In the genomic region with DNA sequence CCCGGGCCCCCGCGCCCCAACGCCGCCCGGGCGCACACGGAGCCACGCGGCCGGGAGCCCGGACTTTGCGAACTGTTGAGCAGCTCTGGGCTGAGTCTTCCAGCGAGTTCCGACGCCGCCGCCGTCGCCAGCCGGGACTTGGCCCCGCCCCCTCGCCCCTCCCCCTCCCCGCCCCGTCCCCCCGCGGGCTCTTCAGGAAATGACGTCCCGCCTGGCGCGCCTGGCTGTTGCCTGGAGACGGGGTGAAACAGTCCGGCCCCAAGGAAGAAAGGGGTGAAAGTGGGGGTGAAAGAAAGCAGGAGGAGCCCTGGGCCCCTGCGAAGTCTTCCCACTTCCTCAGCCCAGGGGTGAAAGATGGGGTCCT, we compare ENCODE assay signal across 8 mouse cellular contexts. TPM values are rescaled to one million over a fixed set of nuclear protein-coding genes. Genes with fewer than 3 reads are reported as not detected.
DNase-seq lines count a peak whose midpoint lies in the region; ATAC-seq and TF ChIP-seq lines count a peak whose summit lies in the region.

A gene (minus strand): TSS at position 77 of the 364 bp plus-strand sequence.

- no peak for TF ChIP-seq CTCF in left cerebral cortex, adult 2 months (IDR thresholded peaks at IDR 0.05)

- peak within 1 kb of the TSS; percentile 71 for H3K4me2 ChIP-seq in hindbrain, embryonic 14.5 days (replicated peaks)

- H3K4me1 ChIP-seq in hindbrain, embryonic 14.5 days (replicated peaks; ENCODE audit: control insufficient read depth, insufficient read depth, low read length) = peaks cover 15% of the 10 kb centered on the region; the same call in 1 of the 2 replicates

- H3K4me3 ChIP-seq in hindbrain, embryonic 14.5 days (replicated peaks; ENCODE audit: low read length) = peak within 1 kb of the TSS; percentile 62
- peak within 1 kb of the TSS; percentile 59 for H3K4me3 ChIP-seq in left cerebral cortex, adult 2 months
- peak within 1 kb of the TSS; percentile 25; the same call in 1 of the 2 replicates for H3K4me3 ChIP-seq in macrophage (ENCODE audit: inconsistent target)

- H3K9ac ChIP-seq in hindbrain, embryonic 14.5 days = peak within 1 kb of the TSS; percentile 57

- 1% methylated on average over 31 of the region's 34 CpGs for WGBS in hindbrain, embryonic 14.5 days
- WGBS in macrophage (ENCODE audit: missing documents) = under 1% methylated on average over 26 of the region's 34 CpGs

- DNase-seq in Muller cell, postnatal 12 days (ENCODE audit: inconsistent ontology term) = peak; percentile 80
- peak; percentile 17 for DNase-seq in cerebellum, adult 9-11 months
- peak; percentile 64 for DNase-seq in gastrocnemius, adult 18-20 months (ENCODE audit: low spot score)
- DNase-seq in hindbrain, embryonic 14.5 days (ENCODE audit: low spot score) = peak; percentile 74
- peak; percentile 59 to 67 for DNase-seq in left cerebral cortex, adult 2 months (ENCODE audit: extremely low spot score in 1 of 2, low spot score in 2 of 2)
- DNase-seq in retina, postnatal 7 days (ENCODE audit: low read depth, low spot score) = peak; percentile 54
- DNase-seq in urinary bladder, adult 2 months (ENCODE audit: low spot score) = peak; percentile 47

- ATAC-seq in hindbrain, embryonic 14.5 days (ENCODE audit: low FRiP score) = peak; percentile 79

- intact Hi-C loops in left cerebral cortex, adult 2 months (cut with DNase I) = loop anchor here (5.0 kb wide), 2 partner anchors 61 to 79 kb away; a partner anchor contains a TSS

- H3K79me2 ChIP-seq in macrophage (ENCODE audit: inconsistent target) = no peaks in the 10 kb centered on the region

- peaks cover 14% of the 10 kb centered on the region; the same call in 1 of the 2 replicates for H3K27me3 ChIP-seq in hindbrain, embryonic 14.5 days (ENCODE audit: control insufficient read depth, insufficient read depth, low read length)

- H3K36me3 ChIP-seq in hindbrain, embryonic 14.5 days (replicated peaks; ENCODE audit: control insufficient read depth, insufficient read depth) = no peaks in the 10 kb centered on the region
- no peaks in the 10 kb centered on the region for H3K36me3 ChIP-seq in macrophage (ENCODE audit: inconsistent target)

- H3K9me3 ChIP-seq in hindbrain, embryonic 14.5 days (ENCODE audit: control insufficient read depth, low read length) = no peaks in the 10 kb centered on the region

- H3K27ac ChIP-seq in hindbrain, embryonic 14.5 days = peak within 1 kb of the TSS; percentile 7; the same call in 1 of the 2 replicates
- peak within 1 kb of the TSS; percentile 40 for H3K27ac ChIP-seq in left cerebral cortex, adult 2 months
- no peak within 1 kb of the TSS for H3K27ac ChIP-seq in macrophage

RNA-seq across cellular contexts. Expression of the gene that starts here (rescaled TPM):
- total RNA-seq in gastrocnemius, adult 18-20 months (2021) = 1 to 10 TPM; 5.5 to 6.5 TPM
- 5.8 and 8.0 TPM in 2 replicates for polyA plus RNA-seq in hindbrain, embryonic 14.5 days (2014; fragmentation: Nextera tagmentation; extraction: Ambion mirVana)
- total RNA-seq in left cerebral cortex, adult 2 months (2021) = 10 to 100 TPM; 45.1 to 53.7 TPM
- 1 to 10 TPM in 21 of 26 experiments, under 1 TPM in 4, not detected in 1; 0.55 to 5.0 (median 1.6) TPM for total RNA-seq in macrophage (2018; cell fraction: chromatin; rRNA removed)
- under 1 TPM; 0.06 to 0.65 (median 0.31) TPM for total RNA-seq in macrophage (2018; cell fraction: cytosol; rRNA removed)
- 1 to 10 TPM in 16 of 26 experiments, under 1 TPM in 9, not detected in 1; 0.49 to 5.5 (median 1.7) TPM for total RNA-seq in macrophage (2018; cell fraction: nucleus; rRNA removed)
- 0.07 to 0.50 TPM (median 0.48 TPM) in 3 replicates for polyA plus RNA-seq in macrophage (2018)
- polyA plus RNA-seq in urinary bladder, adult 2 months (2012; rRNA removed) = 4.7 and 4.8 TPM in 2 replicates

Comparison
In these comparisons a context has a peak if more than half of its experiments do, and no peak if none do; other contexts are left out.
1. RNA of the gene that starts here (total RNA-seq): 45.1 to 53.7 TPM in left cerebral cortex, adult 2 months; 5.5 to 6.5 TPM in gastrocnemius, adult 18-20 months; every median in the first group is over 4 times any median in the second.
2. DNase-seq: peak in every context shown above with its lines; median percentile 80 in Muller cell, postnatal 12 days; 74 in hindbrain, embryonic 14.5 days; 64 in gastrocnemius, adult 18-20 months; 63 in left cerebral cortex, adult 2 months; 54 in retina, postnatal 7 days; 47 in urinary bladder, adult 2 months; 17 in cerebellum, adult 9-11 months.
3. Peak in every context shown above with its lines, with median percentiles within 50 percentile points of each other: H3K4me3 ChIP-seq.